Mouse (Mus musculus) embryonic facial prominence, embryonic 11.5 days (tissue): ENCODE results near the gene Krtap4-16. TPM values are rescaled to one million over a fixed set of nuclear protein-coding genes. Genes with fewer than 3 reads are reported as not detected.
"Not testable (repeated sequence)": the region's sequence is repeated elsewhere in the genome, so short reads cannot be mapped to it uniquely, and the experiment has no call there.

Experiments used
- ATAC-seq: fragments of 200-750 bp; cut with Nextera tagmentation; replicated peaks from 2 replicates; pipeline ENCODE4 v1.8.0; 2017; ENCODE audit warnings: low read depth; ENCODE audit not compliant: insufficient number of reproducible peaks, low FRiP score, low TSS enrichment
- DNase-seq: peaks from one replicate; pipeline ENCODE4 v3.0.0-alpha.2; 2015; ENCODE audit warnings: low spot score
- H3K27ac ChIP-seq: fragments of 300-500 bp; sonication (generic); replicated peaks from 2 replicates; pipeline ENCODE4 v1.5.1; 2014; ENCODE audit warnings: mild to moderate bottlenecking, low read depth, low read length, control low read depth
- H3K27me3 ChIP-seq: fragments of 300-500 bp; sonication (generic); 2 replicates; pipeline ENCODE4 v1.6.1; 2014; ENCODE audit warnings: mild to moderate bottlenecking, low read length, moderate library complexity, mixed read lengths; ENCODE audit not compliant: control insufficient read depth, insufficient read depth
- H3K36me3 ChIP-seq: fragments of 300-500 bp; sonication (generic); replicated peaks from 2 replicates; pipeline ENCODE4 v1.6.1; 2014; ENCODE audit warnings: low read depth, mild to moderate bottlenecking, low read length, moderate library complexity, mixed read lengths; ENCODE audit not compliant: control insufficient read depth, insufficient read depth
- H3K4me1 ChIP-seq: fragments of 300-500 bp; sonication (generic); 2 replicates; pipeline ENCODE4 v1.6.1; 2014; ENCODE audit warnings: low read length, mixed read lengths; ENCODE audit not compliant: control insufficient read depth, insufficient read depth
- H3K4me2 ChIP-seq: fragments of 300-500 bp; sonication (generic); 2 replicates; pipeline ENCODE4 v1.6.1; 2014; ENCODE audit warnings: low read depth, mild to moderate bottlenecking, control low read depth, low read length, moderate library complexity
- H3K4me3 ChIP-seq: fragments of 300-500 bp; sonication (generic); 2 replicates; pipeline ENCODE4 v1.5.1; 2014; ENCODE audit warnings: low read depth, low read length, control low read depth
- H3K9ac ChIP-seq: fragments of 300-500 bp; sonication (generic); replicated peaks from 2 replicates; pipeline ENCODE4 v1.6.1; 2014; ENCODE audit warnings: mild to moderate bottlenecking, control low read depth, low read length
- H3K9me3 ChIP-seq: fragments of 300-500 bp; sonication (generic); replicated peaks from 2 replicates; pipeline ENCODE4 v1.6.1; 2016; ENCODE audit warnings: mild to moderate bottlenecking, low read length, inconsistent platforms, mixed read lengths; ENCODE audit not compliant: control insufficient read depth
- WGBS: fragments of 180-500 bp; shearing (Covaris S2); extraction: QIAGEN DNeasy Blood & Tissue Kit; methylation state at CpG from one replicate; pipeline ENCODE4 v1.1.7; 2014; 5-methylcytosine and 5-hydroxymethylcytosine counted together
- polyA plus RNA-seq: library from polyadenylated mRNA; unstranded; fragments of >200 nt; fragmentation: Nextera tagmentation; extraction: Ambion mirVana; gene quantifications from 2 replicates; pipeline ENCODE4 v1.2.1, GENCODE M21; 2014

The Krtap4-16 gene
- not detected in 2 replicates for polyA plus RNA-seq

DNA sequence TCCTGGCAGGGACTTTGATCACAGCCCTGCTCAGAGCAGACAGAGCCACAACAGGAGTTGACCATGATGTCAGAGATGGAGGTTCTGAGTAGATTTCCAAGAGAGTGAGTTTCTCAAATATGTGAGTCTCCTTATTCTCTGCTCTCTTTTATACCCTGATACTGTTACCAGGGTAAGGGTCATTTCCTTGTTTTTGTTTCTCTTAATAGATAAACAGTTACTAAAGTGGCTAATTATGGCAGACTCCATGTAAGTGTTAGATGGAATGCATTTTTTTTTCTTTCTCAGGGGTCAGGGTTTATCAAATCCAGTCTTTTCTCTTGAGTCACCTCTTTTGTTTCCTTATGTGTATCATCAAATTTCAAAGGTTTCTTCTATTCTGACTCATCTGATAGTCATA, at the start of gene Krtap4-16:
Krtap4-16 (minus strand) TSS at position 101 of the 400 bp plus-strand sequence.
- Histone ChIP-seq H3K27ac (no peak within 1 kb of the TSS), H3K4me1 (no peaks in the 10 kb centered on the region), H3K27me3 (no peaks in the 10 kb centered on the region), H3K4me3 (no peak within 1 kb of the TSS), H3K4me2 (no peak within 1 kb of the TSS), H3K9ac (no peak within 1 kb of the TSS), H3K36me3 (no peaks in the 10 kb centered on the region), H3K9me3 (no peaks in the 10 kb centered on the region)
- ATAC-seq (no peak), DNase-seq (no peak)

DNA sequence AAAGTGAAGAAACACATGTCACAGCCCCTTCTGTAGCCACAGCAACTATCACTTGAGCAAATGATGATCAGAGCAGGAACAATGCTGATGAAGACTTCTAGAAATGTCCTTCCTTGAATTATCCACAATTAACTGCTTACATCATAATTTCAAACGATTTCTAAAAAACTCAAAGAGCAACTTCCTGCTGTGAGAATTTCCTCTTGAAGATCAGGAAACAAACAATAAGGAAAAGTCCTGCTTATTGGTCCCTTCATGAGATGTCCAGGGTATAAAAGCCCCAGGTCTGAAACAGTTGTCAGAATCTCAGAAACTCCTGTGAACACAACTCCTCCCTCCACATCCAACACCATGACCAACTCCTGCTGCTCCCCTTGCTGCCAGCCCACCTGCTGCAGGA, 27.5 kb upstream of the Krtap4-16 start, which contains the start of gene Gm11567:
Gm11567 (plus strand) TSS at position 301 of the 400 bp plus-strand sequence.
- not testable (repeated sequence) for H3K4me2 ChIP-seq, H3K36me3 ChIP-seq, DNase-seq, H3K9ac ChIP-seq, ATAC-seq, H3K4me3 ChIP-seq, H3K27ac ChIP-seq, H3K9me3 ChIP-seq, H3K4me1 ChIP-seq, H3K27me3 ChIP-seq
- 60% methylated on average over 1 of the region's 1 CpGs for WGBS

DNA sequence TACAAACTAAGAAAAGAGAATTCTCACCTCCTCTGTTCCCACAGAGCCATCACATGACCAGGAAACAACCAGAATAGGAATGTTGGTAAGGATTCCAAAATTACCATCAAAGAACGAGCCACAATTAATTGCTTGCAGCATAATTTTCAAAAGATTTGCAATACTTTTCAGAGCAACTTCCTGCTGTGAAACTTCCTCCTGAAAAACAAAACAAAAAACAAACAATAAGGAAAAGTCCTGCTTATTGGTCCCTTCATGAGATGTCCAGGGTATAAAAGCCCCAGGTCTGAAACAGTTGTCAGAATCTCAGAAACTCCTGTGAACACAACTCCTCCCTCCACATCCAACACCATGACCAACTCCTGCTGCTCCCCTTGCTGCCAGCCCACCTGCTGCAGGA, 21.7 kb upstream of the Krtap4-16 start, which contains the start of gene Krtap9-1:
Krtap9-1 (plus strand) TSS at position 301 of the 400 bp plus-strand sequence.
- DNase-seq, H3K9ac ChIP-seq, H3K4me1 ChIP-seq, H3K27me3 ChIP-seq, H3K36me3 ChIP-seq, H3K27ac ChIP-seq, H3K9me3 ChIP-seq, H3K4me3 ChIP-seq, H3K4me2 ChIP-seq, ATAC-seq: not testable (repeated sequence)
- 70% methylated on average over 1 of the region's 1 CpGs for WGBS

DNA sequence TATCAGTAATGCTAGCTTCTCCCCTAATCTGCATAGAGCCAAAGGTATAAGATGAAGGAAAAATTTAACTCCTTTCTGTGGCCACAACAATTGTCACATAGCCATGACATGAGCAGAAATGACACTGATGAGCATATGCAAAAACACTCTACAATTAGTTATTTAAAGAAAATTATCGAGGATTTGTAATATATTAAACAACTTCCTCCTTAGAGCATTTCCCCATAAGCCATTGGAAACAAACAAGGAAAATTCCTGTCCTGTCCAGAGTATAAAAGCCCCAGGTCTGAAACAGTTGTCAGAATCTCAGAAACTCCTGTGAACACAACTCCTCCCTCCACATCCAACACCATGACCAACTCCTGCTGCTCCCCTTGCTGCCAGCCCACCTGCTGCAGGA, 12.8 kb upstream of the Krtap4-16 start, which contains the start of gene Gm11559:
Gm11559 (plus strand) TSS at position 301 of the 400 bp plus-strand sequence.
- not testable (repeated sequence) for H3K27ac ChIP-seq, H3K9ac ChIP-seq, H3K36me3 ChIP-seq, H3K4me1 ChIP-seq, H3K9me3 ChIP-seq, ATAC-seq, H3K4me3 ChIP-seq, DNase-seq, H3K4me2 ChIP-seq, H3K27me3 ChIP-seq
- 66% methylated on average over 1 of the region's 1 CpGs for WGBS

- Histone ChIP-seq H3K36me3 (no peaks in the 10 kb centered on the region), H3K4me2 (no peak overlapping the region), H3K4me1 (no peaks in the 10 kb centered on the region), H3K27ac (no peak overlapping the region), H3K27me3 (no peaks in the 10 kb centered on the region), H3K9ac (no peak overlapping the region), H3K9me3 (no peaks in the 10 kb centered on the region), H3K4me3 (no peak overlapping the region)
- ATAC-seq: no peak
- WGBS: 80% methylated on average over 2 of the region's 2 CpGs
- DNase-seq: no peak
These were observed 7.4 kb upstream of the Krtap4-16 start for GRCm38 (mm10) chr11:99858761-99859160.

GRCm38 (mm10) chr11:99857617-99858016, 6.2 kb upstream of the Krtap4-16 start, which contains the start of gene Gm11568:
Gene Gm11568 (plus strand): TSS chr11:99857917.
- no peak within 1 kb of the TSS for H3K27ac ChIP-seq
- no peak within 1 kb of the TSS for H3K4me3 ChIP-seq
- DNase-seq: no peak
- no peaks in the 10 kb centered on the region for H3K9me3 ChIP-seq
- no peak within 1 kb of the TSS for H3K4me2 ChIP-seq
- no peak for ATAC-seq
- 80% methylated on average over 2 of the region's 2 CpGs for WGBS
- H3K36me3 ChIP-seq: no peaks in the 10 kb centered on the region
- H3K27me3 ChIP-seq: no peaks in the 10 kb centered on the region
- H3K4me1 ChIP-seq: no peaks in the 10 kb centered on the region
- no peak within 1 kb of the TSS for H3K9ac ChIP-seq

DNA sequence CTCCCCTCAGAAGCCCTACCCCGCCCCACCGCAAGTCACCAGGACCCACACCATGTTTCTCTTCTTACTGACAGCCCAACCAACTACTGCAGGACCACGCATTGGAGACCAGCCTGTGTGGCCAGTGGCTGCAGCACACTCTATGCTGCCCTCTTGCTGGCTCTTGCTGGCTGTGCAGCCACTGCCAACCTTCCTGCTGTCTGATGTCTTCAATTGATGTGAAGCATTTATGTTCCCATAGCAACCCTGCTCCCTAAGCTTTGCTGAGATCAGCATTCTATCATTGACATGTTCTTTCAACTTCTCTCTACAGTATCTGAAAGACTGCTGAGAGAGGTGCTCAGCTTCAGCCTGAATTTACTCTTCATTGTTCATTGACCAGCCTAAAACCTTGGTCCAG, 2.7 kb upstream of the Krtap4-16 start:
- no peak overlapping the region for H3K27ac ChIP-seq
- no peak overlapping the region for H3K9ac ChIP-seq
- DNase-seq: peak; percentile 15
- WGBS: 62% methylated on average over 3 of the region's 3 CpGs
- no peaks in the 10 kb centered on the region for H3K9me3 ChIP-seq
- H3K4me3 ChIP-seq: no peak overlapping the region
- no peak for ATAC-seq
- no peak overlapping the region for H3K4me2 ChIP-seq
- H3K27me3 ChIP-seq: no peaks in the 10 kb centered on the region
- H3K4me1 ChIP-seq: no peaks in the 10 kb centered on the region
- H3K36me3 ChIP-seq: no peaks in the 10 kb centered on the region

- Histone ChIP-seq H3K27me3 (no peaks in the 10 kb centered on the region), H3K9ac (no peak overlapping the region), H3K36me3 (no peaks in the 10 kb centered on the region), H3K4me3 (no peak overlapping the region), H3K4me1 (no peaks in the 10 kb centered on the region), H3K27ac (no peak overlapping the region), H3K4me2 (no peak overlapping the region), H3K9me3 (no peaks in the 10 kb centered on the region)
- DNase-seq (no peak), ATAC-seq (no peak)
- 94% methylated on average over 2 of the region's 2 CpGs for WGBS
These were observed 4.7 kb downstream of the Krtap4-16 start for GRCm38 (mm10) chr11:99846746-99847145.
